Mouse (Mus musculus): Measurements from ENCODE around the gene Kdsr. TPM values are rescaled to one million over a fixed set of nuclear protein-coding genes. Genes with fewer than 3 reads are reported as not detected.
"Not testable (repeated sequence)": the region's sequence is repeated elsewhere in the genome, so short reads cannot be mapped to it uniquely, and the experiment has no call there.

The Kdsr gene
- polyA plus RNA-seq, 1 experiment from 2014 or later, result 13.3 TPM

DNA sequence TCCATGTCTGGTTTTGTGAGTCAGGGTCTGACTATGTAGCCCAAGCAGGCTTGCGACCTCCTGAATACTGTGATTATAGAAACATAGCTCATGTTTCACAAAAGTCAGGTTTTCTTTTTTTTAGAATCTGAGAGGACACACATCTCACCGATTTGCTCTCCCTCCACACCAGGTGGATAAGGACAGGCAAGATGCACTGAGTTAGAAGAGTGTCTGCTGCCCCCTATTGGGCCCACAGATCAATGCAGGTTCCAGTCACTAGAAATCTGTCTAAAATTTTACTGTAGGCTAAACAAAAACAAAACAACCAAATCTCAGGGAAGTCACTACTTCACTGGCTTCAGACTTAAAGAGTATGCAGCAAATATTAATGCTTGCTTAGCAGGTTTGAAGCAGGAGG, 23.9 kb downstream of the Kdsr start:
- Histone ChIP-seq H3K4me2 (replicated peaks) (no peak overlapping the region), H3K9me3 (no peaks in the 10 kb centered on the region), H3K27ac (no peak overlapping the region), H3K9ac (replicated peaks) (no peak overlapping the region), H3K4me3 (replicated peaks) (no peak overlapping the region), H3K27me3 (no peaks in the 10 kb centered on the region), H3K36me3 (peaks cover 35% of the 10 kb centered on the region), H3K4me1 (replicated peaks) (no peaks in the 10 kb centered on the region)
- ATAC-seq, result no peak
- WGBS, result 60% methylated on average over 2 of the region's 2 CpGs

DNA sequence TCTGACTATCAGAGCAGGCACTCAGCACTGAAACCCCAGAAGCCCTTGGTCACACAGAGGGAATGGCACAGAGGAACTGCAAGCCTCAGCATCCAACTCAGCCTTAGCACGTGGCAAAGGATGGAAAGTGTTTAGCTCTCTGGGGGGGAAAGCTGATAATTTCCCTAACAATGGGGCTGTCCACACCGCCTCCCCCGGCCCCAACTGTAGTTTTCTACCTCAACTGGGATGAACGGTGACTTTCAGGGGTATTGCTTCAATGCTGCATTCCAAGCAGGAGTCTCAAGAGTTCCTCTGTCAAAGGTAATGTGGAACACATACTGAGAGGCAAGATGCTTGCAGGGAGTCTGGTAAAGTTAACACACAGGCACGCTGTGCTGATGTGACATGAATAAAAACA, 37.5 kb downstream of the Kdsr start:
- Histone ChIP-seq H3K4me1 (replicated peaks) (0 out of 2 replicates have a peak, but pooled peaks cover 1% of the 10 kb centered on the region), H3K27me3 (no peaks in the 10 kb centered on the region), H3K9me3 (no peaks in the 10 kb centered on the region), H3K4me3 (replicated peaks) (no peak overlapping the region), H3K4me2 (replicated peaks) (no peak overlapping the region), H3K36me3 (peaks cover 6% of the 10 kb centered on the region), H3K27ac (no peak overlapping the region), H3K9ac (replicated peaks) (no peak overlapping the region)
- 16% methylated on average over 5 of the region's 5 CpGs for WGBS
- ATAC-seq, result no peak

DNA sequence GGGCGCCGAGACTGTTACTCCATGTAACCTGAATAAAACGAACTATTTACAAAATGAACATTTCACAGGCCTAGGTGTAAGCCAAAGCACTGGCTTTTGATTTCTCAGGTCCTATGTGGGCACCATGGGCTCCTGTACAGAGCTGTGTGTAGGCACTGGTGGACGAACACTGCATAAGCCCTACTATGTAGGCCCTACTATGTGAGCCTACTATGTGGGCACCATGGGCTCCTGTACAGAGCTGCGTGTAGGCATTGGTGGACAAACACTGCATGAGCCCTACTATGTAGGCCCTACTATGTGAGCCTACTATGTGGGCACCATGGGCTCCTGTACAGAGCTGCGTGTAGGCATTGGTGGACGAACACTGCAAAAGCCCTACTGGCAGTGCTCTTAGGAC, 41.8 kb downstream of the Kdsr start:
- H3K9ac ChIP-seq (replicated peaks); H3K27ac ChIP-seq; H3K36me3 ChIP-seq; H3K4me2 ChIP-seq (replicated peaks); H3K9me3 ChIP-seq; ATAC-seq; H3K4me3 ChIP-seq (replicated peaks): not testable (repeated sequence)
- Histone ChIP-seq H3K4me1 (replicated peaks) (peaks cover 15% of the 10 kb centered on the region), H3K27me3 (peaks cover 10% of the 10 kb centered on the region; the same call in 1 of the 2 replicates)
- WGBS, result 76% methylated on average over 7 of the region's 7 CpGs

DNA sequence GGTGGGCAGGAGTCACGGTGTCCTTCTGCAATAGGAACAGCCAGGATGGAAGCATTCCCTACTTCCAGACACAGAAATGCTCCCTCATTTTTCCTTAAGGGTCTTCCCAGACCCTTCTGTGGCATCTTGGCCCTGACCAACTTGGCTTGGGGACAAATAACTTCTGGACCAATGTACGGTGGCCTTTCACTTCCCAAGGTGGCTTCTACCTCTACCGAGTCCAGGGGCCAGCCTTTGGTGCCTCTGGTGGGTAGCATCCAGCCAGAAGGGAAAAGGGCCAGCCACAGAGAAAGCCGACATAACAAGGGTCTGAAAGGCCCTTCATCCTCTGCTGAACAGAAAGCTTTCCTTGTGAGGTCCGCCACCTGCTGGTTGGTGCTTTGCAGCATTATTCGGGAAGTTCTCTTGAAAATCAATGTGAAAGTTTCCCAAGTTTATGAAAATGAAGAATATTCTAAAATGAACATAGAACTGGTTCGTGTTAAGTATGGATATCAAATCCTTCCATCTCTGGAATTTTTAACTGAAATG, 42.4 kb downstream of the Kdsr start:
- Histone ChIP-seq H3K27me3 (peaks cover 10% of the 10 kb centered on the region; the same call in 1 of the 2 replicates), H3K27ac (no peak overlapping the region), H3K9me3 (no peaks in the 10 kb centered on the region), H3K9ac (replicated peaks) (no peak overlapping the region), H3K4me3 (replicated peaks) (no peak overlapping the region), H3K36me3 (no peaks in the 10 kb centered on the region), H3K4me1 (replicated peaks) (peaks cover 21% of the 10 kb centered on the region), H3K4me2 (replicated peaks) (no peak overlapping the region)
- no peak for ATAC-seq
- WGBS, result 29% methylated on average over 7 of the region's 7 CpGs

DNA sequence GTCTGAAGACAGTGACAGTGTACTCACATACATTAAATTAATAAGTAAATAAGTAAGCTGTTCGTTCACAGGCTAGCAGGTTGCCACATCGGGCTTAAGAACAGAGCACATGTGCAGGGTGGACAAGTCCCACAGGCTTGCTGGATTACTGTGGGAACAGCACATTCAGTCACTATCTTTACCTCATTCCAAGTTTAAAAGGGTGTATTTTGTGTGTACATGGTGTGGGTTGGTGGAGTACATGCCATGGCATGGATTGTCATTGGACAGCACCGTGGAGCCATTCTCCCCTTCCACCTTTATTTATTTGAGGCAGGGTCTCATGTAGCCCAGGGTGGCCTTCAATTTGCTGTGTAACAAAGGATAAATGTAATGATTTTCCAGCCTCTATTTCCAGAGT, 43.4 kb downstream of the Kdsr start:
- H3K9ac ChIP-seq (replicated peaks), result no peak overlapping the region
- H3K4me3 ChIP-seq (replicated peaks), result no peak overlapping the region
- WGBS, result 90% methylated on average over 3 of the region's 3 CpGs
- H3K4me1 ChIP-seq (replicated peaks), result peaks cover 31% of the 10 kb centered on the region
- ATAC-seq, result no peak
- H3K27me3 ChIP-seq, result peaks cover 10% of the 10 kb centered on the region; the same call in 1 of the 2 replicates
- H3K4me2 ChIP-seq (replicated peaks), result no peak overlapping the region
- no peaks in the 10 kb centered on the region for H3K36me3 ChIP-seq
- no peak overlapping the region for H3K27ac ChIP-seq
- no peaks in the 10 kb centered on the region for H3K9me3 ChIP-seq

DNA sequence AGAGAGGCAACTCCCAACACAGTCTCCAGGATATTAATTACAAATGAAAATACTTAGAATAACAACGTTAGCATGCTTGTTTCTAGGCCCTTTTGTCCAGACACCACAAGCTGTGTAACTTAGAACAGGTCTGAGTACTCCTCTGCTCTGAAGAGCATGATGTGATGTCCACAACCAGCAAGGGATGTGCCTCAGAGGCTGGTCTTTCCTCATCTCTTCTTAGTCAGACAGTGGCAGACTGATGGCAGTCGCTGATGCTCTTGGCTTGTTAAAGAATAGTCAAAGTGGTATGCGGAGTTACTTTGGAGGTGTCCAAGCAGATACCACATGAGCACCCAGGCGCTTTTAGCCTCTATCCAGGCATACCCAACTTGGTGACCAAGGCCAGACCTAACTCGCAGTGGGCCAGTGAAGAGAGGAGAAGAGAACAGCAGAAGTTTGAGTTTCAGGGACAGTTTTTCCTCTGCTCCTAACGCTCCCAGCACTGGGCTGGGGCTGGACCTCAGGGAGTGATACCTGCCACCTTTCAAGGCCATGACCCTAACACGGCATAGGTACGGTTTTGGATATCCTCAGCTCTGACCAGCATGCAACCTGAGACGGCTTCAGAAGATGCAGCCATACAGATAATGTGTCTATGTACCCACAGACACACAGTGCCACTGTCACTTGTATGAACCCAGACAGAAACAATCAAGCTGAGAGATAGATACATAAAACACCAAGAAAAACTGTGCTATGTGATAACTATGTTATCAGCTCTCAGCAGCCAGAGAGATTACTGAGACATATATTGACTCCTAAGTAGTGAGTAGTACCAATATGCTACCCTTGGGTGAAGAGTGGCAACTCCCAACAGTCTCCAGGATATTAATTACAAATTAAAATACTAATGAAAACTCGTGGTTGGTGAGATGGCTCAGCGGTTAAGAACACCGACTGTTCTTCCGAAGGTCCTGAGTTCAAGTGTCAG, 44.1 kb downstream of the Kdsr start:
- Histone ChIP-seq H3K4me2 (replicated peaks) (peak overlapping the region; percentile 91; the same call in 1 of the 2 replicates), H3K4me3 (replicated peaks) (peak overlapping the region; percentile 69; the same call in 1 of the 2 replicates), H3K9ac (replicated peaks) (peak overlapping the region; percentile 87; the same call in 1 of the 2 replicates), H3K4me1 (replicated peaks) (peaks cover 34% of the 10 kb centered on the region), H3K9me3 (no peaks in the 10 kb centered on the region), H3K36me3 (no peaks in the 10 kb centered on the region), H3K27ac (peak overlapping the region; percentile 91; the same call in 1 of the 2 replicates), H3K27me3 (peaks cover 10% of the 10 kb centered on the region; the same call in 1 of the 2 replicates)
- no peak for ATAC-seq
- 91% methylated on average over 13 of the region's 13 CpGs for WGBS

DNA sequence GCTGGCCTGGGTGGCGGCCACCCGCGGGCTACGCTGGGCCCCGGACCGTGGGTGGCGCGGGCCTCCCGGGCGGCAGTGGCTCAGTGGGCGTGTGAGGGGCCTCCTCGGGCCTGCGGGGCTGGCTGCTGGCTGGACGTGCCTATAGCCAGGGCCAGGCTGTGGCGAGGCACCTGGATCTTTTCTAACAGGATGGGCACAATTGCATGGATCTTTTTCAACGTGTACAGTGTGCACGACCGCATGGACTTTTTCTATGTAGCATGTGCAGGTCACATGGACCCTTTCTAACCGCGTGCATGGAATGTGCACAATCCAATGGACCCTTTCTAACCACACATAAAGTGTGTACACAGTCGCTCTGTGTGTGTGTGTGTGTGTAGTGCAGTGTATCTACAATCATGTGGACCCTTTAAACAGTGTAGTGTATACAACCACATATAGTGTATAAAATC, 45.0 kb downstream of the Kdsr start:
- H3K36me3 ChIP-seq, result no peaks in the 10 kb centered on the region
- H3K4me3 ChIP-seq (replicated peaks), result peak overlapping the region; percentile 69
- peak overlapping the region; percentile 87 for H3K9ac ChIP-seq (replicated peaks)
- peaks cover 34% of the 10 kb centered on the region for H3K4me1 ChIP-seq (replicated peaks)
- ATAC-seq, result peak; percentile 82
- H3K27me3 ChIP-seq, result peaks cover 10% of the 10 kb centered on the region; the same call in 1 of the 2 replicates
- H3K9me3 ChIP-seq, result no peaks in the 10 kb centered on the region
- 5% methylated on average over 21 of the region's 21 CpGs for WGBS
- H3K27ac ChIP-seq, result peak overlapping the region; percentile 91
- H3K4me2 ChIP-seq (replicated peaks), result peak overlapping the region; percentile 91

DNA sequence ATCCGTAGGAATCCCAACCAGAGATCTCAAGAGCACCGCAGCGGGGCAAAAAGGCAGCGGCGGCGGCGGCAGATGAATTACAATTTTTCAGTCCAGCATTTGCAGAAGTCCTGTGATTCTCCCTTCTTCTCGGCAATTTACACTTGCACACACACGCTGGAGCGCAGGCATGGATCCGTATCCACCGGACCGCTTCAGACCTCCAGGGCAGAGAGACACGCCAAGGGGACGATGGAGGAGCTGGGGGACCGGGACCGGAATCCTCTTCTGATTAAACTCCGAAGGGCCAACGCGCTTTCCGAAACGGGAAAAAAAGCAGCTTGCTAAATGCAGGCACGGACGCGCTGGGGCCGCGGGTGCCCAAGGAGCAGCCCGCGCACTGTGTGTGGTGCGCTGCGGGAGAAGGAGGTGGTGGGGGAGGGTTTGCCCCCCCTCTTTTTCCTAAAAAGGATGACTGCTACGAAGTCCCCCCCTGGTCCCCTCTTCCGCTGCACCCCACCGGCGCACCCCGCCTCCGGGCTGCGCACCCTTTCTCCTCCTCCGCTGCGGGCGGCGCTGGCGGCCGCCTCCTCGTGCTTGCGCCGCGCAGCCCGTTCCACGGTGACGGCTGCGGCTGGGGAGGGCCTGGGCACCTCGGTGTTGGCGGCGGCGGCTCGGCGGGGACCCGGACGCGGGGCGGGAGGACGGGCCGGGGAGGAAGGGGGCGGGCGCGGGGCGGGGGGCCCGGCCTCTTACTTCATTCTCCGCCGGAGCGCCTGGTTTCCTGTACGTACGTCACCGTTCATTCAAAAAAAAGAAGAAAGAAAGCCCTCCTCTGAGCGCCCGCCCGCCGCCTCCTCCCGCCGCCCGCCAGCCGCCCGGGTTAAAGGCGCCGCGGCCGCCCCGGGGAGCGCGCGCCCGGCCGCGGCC, 45.7 kb downstream of the Kdsr start, which contains the start of gene Bcl2:
Gene Bcl2 (minus strand): TSS at position 654 of the 909 bp plus-strand sequence.
- H3K36me3 ChIP-seq, result no peaks in the 10 kb centered on the region
- peaks cover 10% of the 10 kb centered on the region; the same call in 1 of the 2 replicates for H3K27me3 ChIP-seq
- peak; percentile 82 for ATAC-seq
- peak within 1 kb of the TSS; percentile 87 for H3K9ac ChIP-seq (replicated peaks)
- peak within 1 kb of the TSS; percentile 91 for H3K4me2 ChIP-seq (replicated peaks)
- peak within 1 kb of the TSS; percentile 91 for H3K27ac ChIP-seq
- peak within 1 kb of the TSS; percentile 69 for H3K4me3 ChIP-seq (replicated peaks)
- H3K4me1 ChIP-seq (replicated peaks), result peaks cover 34% of the 10 kb centered on the region
- under 1% methylated on average over 76 of the region's 95 CpGs for WGBS
- no peaks in the 10 kb centered on the region for H3K9me3 ChIP-seq

DNA sequence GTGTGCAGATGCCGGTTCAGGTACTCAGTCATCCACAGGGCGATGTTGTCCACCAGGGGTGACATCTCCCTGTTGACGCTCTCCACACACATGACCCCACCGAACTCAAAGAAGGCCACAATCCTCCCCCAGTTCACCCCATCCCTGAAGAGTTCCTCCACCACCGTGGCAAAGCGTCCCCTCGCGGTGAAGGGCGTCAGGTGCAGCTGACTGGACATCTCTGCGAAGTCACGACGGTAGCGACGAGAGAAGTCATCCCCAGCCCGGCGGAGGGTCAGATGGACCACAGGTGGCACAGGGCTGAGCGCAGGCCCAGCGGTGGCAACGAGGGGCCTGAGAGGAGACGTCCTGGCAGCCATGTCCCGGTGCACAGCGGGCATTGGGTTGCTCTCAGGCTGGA, 47.2 kb downstream of the Kdsr start:
- 7% methylated on average over 22 of the region's 22 CpGs for WGBS
- H3K27me3 ChIP-seq, result peaks cover 10% of the 10 kb centered on the region; the same call in 1 of the 2 replicates

DNA sequence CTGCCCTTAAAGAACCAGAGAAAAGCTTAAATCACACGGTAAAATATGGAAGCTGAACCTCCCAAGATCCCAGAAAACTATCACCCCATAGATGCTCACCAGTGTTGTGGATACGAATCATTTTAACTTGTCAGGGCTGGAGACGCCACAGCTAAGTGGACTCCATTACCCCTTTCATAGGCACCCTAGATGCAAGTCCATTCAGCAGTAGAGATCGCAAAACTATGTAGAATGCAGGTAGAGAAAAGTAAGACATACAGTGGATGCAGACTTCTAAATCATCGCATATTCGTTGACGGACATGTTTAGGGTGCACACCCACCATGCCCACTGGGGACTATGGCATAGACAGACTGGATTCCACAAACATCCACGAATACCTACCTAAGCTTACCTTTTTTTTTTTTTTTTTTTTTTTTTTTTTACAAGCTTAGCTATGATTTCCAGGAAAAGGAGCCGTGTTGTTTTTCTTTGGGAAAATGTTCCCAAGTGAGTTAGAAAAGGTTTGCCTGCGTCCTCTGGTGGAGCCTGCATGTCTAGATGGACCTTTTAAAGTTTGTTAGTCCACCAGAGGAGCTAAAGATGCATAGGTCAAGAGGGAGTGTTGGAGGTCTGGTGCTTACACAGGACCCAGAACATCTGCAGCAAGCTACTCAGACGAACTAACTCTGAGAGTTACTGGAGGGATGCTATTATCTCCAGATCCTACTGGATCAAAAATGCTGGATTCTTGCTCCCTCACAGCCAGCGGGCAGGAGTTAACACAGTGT, 48.0 kb downstream of the Kdsr start:
- Histone ChIP-seq H3K4me3 (replicated peaks) (peak overlapping the region; percentile 69), H3K9ac (replicated peaks) (peak overlapping the region; percentile 87; the same call in 1 of the 2 replicates)
- ATAC-seq, result no peak

More for the DNA sequence above, 47.2 kb downstream of the Kdsr start:
- H3K4me1 ChIP-seq (replicated peaks), result peaks cover 34% of the 10 kb centered on the region
- ATAC-seq, result no peak
- peak overlapping the region; percentile 87 for H3K9ac ChIP-seq (replicated peaks)
- no peaks in the 10 kb centered on the region for H3K36me3 ChIP-seq
- no peak overlapping the region for H3K27ac ChIP-seq
- H3K9me3 ChIP-seq, result no peaks in the 10 kb centered on the region
- H3K4me3 ChIP-seq (replicated peaks), result peak overlapping the region; percentile 69
- peak overlapping the region; percentile 91 for H3K4me2 ChIP-seq (replicated peaks)

More for the DNA sequence above, 48.0 kb downstream of the Kdsr start:
- Histone ChIP-seq H3K4me1 (replicated peaks) (peaks cover 30% of the 10 kb centered on the region), H3K4me2 (replicated peaks) (peak overlapping the region; percentile 91), H3K36me3 (no peaks in the 10 kb centered on the region), H3K27ac (no peak overlapping the region), H3K9me3 (no peaks in the 10 kb centered on the region), H3K27me3 (peaks cover 10% of the 10 kb centered on the region; the same call in 1 of the 2 replicates)
- 75% methylated on average over 12 of the region's 12 CpGs for WGBS

Data from midbrain, embryonic 13.5 days (tissue).